Mouse (Mus musculus): ENCODE measurements around the gene Gm3264. TPM values are rescaled to one million over a fixed set of nuclear protein-coding genes. Genes with fewer than 3 reads are reported as not detected.
"Not testable (repeated sequence)": the region's sequence is repeated elsewhere in the genome, so short reads cannot be mapped to it uniquely, and the experiment has no call there.

Gm3264 gene
- 2.2 and 4.9 TPM in 2 replicates for polyA plus RNA-seq (2015; fragmentation: Nextera tagmentation; extraction: Ambion mirVana)

- not testable (repeated sequence) for H3K4me1 ChIP-seq (replicated peaks; ENCODE audit: control insufficient read depth, insufficient read depth, low read length); ATAC-seq; H3K9me3 ChIP-seq (ENCODE audit: control insufficient read depth, low read length); H3K27ac ChIP-seq (ENCODE audit: low read length); H3K36me3 ChIP-seq (ENCODE audit: control insufficient read depth, insufficient read depth); H3K27me3 ChIP-seq (replicated peaks; ENCODE audit: control insufficient read depth, insufficient read depth, low read length)
- 14% methylated on average over 28 of the region's 59 CpGs for WGBS
- H3K4me2 ChIP-seq (ENCODE audit: low read length) = peak within 1 kb of the TSS; percentile 43
- H3K4me3 ChIP-seq (replicated peaks; ENCODE audit: low read length) = peak within 1 kb of the TSS; percentile 46
- H3K9ac ChIP-seq (replicated peaks; ENCODE audit: low read depth, low read length) = peak within 1 kb of the TSS; percentile 58
Measured at GRCm38 (mm10) chr14:4855299-4855980, at the start of gene Gm3264. Gene Gm3264 (plus strand): TSS chr14:4855576.

DNA sequence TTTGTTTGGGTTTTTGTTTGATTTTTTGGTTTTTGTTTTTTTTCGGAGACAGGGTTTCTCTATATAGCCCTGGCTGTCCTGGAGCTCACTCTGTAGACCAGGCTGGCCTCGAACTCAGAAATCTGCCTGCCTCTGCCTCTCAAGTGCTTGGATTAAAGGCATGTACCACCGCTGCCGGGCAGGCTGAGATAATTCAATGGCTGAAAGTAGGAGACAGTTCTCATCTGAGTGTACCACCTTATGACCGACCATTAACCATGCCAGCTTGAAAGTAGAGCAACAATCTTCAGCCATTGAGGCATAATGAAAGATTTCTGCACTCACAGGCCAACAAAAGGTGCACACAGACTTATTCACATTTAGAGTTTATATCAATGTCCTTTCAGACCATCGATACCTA is 49.0 kb upstream of the Gm3264 start:
- not testable (repeated sequence) for H3K4me2 ChIP-seq (ENCODE audit: low read length); H3K4me1 ChIP-seq (replicated peaks; ENCODE audit: control insufficient read depth, insufficient read depth, low read length); H3K9me3 ChIP-seq (ENCODE audit: control insufficient read depth, low read length); H3K27me3 ChIP-seq (replicated peaks; ENCODE audit: control insufficient read depth, insufficient read depth, low read length); H3K36me3 ChIP-seq (ENCODE audit: control insufficient read depth, insufficient read depth); ATAC-seq; H3K9ac ChIP-seq (replicated peaks; ENCODE audit: low read depth, low read length); H3K4me3 ChIP-seq (replicated peaks; ENCODE audit: low read length); H3K27ac ChIP-seq (ENCODE audit: low read length)
- 87% methylated on average over 6 of the region's 6 CpGs for WGBS

DNA sequence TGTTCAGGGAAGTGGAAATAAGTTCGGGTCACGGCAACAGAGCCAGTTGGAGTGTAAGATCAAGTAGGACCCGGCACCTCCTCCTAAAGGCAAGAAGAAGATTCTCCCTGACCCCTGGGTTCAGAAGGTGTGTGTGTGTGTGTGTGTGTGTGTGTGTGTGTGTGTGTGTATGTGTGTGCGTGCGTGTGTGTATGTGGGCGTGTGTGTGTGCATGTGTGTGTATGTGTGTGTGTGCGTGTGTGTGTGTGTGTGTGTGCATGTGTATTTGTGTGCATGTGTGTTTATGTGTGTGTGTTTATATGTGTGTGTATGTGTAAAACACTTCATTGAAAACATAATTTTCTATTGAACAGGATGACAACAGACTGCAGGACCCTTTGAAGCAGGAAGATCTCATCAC is 33.4 kb upstream of the Gm3264 start:
- H3K9me3 ChIP-seq (ENCODE audit: control insufficient read depth, low read length); H3K4me1 ChIP-seq (replicated peaks; ENCODE audit: control insufficient read depth, insufficient read depth, low read length); ATAC-seq; H3K27ac ChIP-seq (ENCODE audit: low read length); H3K36me3 ChIP-seq (ENCODE audit: control insufficient read depth, insufficient read depth); H3K4me2 ChIP-seq (ENCODE audit: low read length); H3K9ac ChIP-seq (replicated peaks; ENCODE audit: low read depth, low read length); H3K4me3 ChIP-seq (replicated peaks; ENCODE audit: low read length); H3K27me3 ChIP-seq (replicated peaks; ENCODE audit: control insufficient read depth, insufficient read depth, low read length): not testable (repeated sequence)
- WGBS = 99% methylated on average over 4 of the region's 7 CpGs

DNA sequence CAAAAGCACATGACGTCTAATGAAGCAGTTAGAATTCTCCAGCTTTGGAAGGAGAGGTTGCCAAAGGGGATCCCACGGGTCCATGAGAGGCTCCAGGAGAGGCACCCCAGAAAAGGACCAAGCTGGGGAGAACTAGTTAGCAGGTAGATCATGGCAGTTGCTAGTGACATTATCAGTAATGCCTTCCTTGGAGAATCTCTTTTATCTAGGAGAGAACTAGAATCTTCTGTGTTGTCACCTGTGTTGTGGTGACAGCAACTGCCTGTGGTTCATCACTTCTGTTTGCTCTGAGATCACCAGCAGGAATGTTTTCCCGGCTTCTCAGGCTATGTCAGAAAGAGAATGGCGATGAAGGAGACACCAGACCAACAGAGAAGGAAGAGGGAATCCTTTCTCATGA is 17.6 kb upstream of the Gm3264 start, which contains the start of gene Gm3269:
Gm3269 (plus strand) TSS at position 301 of the 400 bp plus-strand sequence.
- not testable (repeated sequence) for H3K4me1 ChIP-seq (replicated peaks; ENCODE audit: control insufficient read depth, insufficient read depth, low read length); H3K9ac ChIP-seq (replicated peaks; ENCODE audit: low read depth, low read length); H3K4me2 ChIP-seq (ENCODE audit: low read length); H3K9me3 ChIP-seq (ENCODE audit: control insufficient read depth, low read length); H3K36me3 ChIP-seq (ENCODE audit: control insufficient read depth, insufficient read depth); H3K27me3 ChIP-seq (replicated peaks; ENCODE audit: control insufficient read depth, insufficient read depth, low read length); H3K4me3 ChIP-seq (replicated peaks; ENCODE audit: low read length); ATAC-seq; H3K27ac ChIP-seq (ENCODE audit: low read length)
- no CpG with 5 or more reads among the region's 4 CpGs for WGBS

GRCm38 (mm10) chr14:4892116-4892515 is 36.7 kb downstream of the Gm3264 start, which contains the start of gene Gm3278:
Gene Gm3278 (plus strand): TSS chr14:4892416.
- 50% methylated on average over 1 of the region's 3 CpGs for WGBS
- H3K4me2 ChIP-seq (ENCODE audit: low read length); H3K36me3 ChIP-seq (ENCODE audit: control insufficient read depth, insufficient read depth); H3K9me3 ChIP-seq (ENCODE audit: control insufficient read depth, low read length); ATAC-seq; H3K27ac ChIP-seq (ENCODE audit: low read length); H3K4me3 ChIP-seq (replicated peaks; ENCODE audit: low read length); H3K9ac ChIP-seq (replicated peaks; ENCODE audit: low read depth, low read length); H3K4me1 ChIP-seq (replicated peaks; ENCODE audit: control insufficient read depth, insufficient read depth, low read length); H3K27me3 ChIP-seq (replicated peaks; ENCODE audit: control insufficient read depth, insufficient read depth, low read length): not testable (repeated sequence)

Other genes with a start within 250 kb of the Gm3264 start
- gene Gm8159, start 223.2 kb upstream of the Gm3264 start, polyA plus RNA-seq (2015; fragmentation: Nextera tagmentation; extraction: Ambion mirVana) = not detected in 2 replicates
- gene Gm3239, start 191.4 kb upstream of the Gm3264 start, polyA plus RNA-seq (2015; fragmentation: Nextera tagmentation; extraction: Ambion mirVana) = 0.61 and 0.86 TPM in 2 replicates
- gene Gm7876, start 146.3 kb upstream of the Gm3264 start, polyA plus RNA-seq (2015; fragmentation: Nextera tagmentation; extraction: Ambion mirVana) = not detected in 2 replicates
- gene Gm3252, start 128.8 kb upstream of the Gm3264 start, polyA plus RNA-seq (2015; fragmentation: Nextera tagmentation; extraction: Ambion mirVana) = 1.6 and 1.7 TPM in 2 replicates
- not detected in 2 replicates for gene Gm9602, start 79.2 kb upstream of the Gm3264 start, polyA plus RNA-seq (2015; fragmentation: Nextera tagmentation; extraction: Ambion mirVana)
- not detected in 2 replicates for gene Gm3269, start 17.5 kb upstream of the Gm3264 start, polyA plus RNA-seq (2015; fragmentation: Nextera tagmentation; extraction: Ambion mirVana)
- gene Gm3278, start 36.8 kb downstream of the Gm3264 start, polyA plus RNA-seq (2015; fragmentation: Nextera tagmentation; extraction: Ambion mirVana) = not detected in 2 replicates
- gene Gm8297, start 128.4 kb downstream of the Gm3264 start, polyA plus RNA-seq (2015; fragmentation: Nextera tagmentation; extraction: Ambion mirVana) = not detected in 2 replicates
- not detected in 2 replicates for gene Gm3298, start 160.3 kb downstream of the Gm3264 start, polyA plus RNA-seq (2015; fragmentation: Nextera tagmentation; extraction: Ambion mirVana)
- not detected in 2 replicates for gene 4930555G01Rik, start 195.1 kb downstream of the Gm3264 start, polyA plus RNA-seq (2015; fragmentation: Nextera tagmentation; extraction: Ambion mirVana)
- gene Gm8281, start 215.5 kb downstream of the Gm3264 start, polyA plus RNA-seq (2015; fragmentation: Nextera tagmentation; extraction: Ambion mirVana) = 8.5 and 9.2 TPM in 2 replicates

Measured in forebrain, embryonic 16.5 days (tissue).